Mouse (Mus musculus) testis, postnatal 10 days (tissue): ENCODE measurements at regions not wholly inside any gene's neighbourhood (a gene's known extent, or its start where the extent isn't known, plus 50 kb on each side); places are given as distances from the start of the nearest gene placed in this dataset.

Source experiments
- DNase-seq: peaks from one replicate; pipeline ENCODE4 v3.0.0; 2021; ENCODE audit warnings: low spot score

DNA sequence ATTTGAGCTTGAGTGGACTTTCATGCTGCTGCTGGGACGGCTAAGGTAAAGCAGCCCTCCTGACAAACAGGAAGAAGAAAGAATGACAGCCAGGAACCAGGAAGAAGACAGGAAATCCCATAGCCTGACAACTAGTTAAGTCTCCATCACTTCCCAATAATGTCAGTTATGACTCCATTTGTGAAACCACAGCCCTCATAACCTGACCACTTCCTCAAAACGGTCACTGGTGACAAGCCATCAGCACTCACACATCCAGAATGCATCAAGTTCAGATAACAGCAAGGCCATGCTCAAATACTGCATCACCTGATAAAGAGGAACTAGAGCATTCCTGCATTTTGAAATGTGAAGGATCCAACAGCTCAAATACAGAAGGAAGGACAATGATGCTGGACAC is 288.3 kb downstream of the Zfp706 start:
- no peak for DNase-seq

- DNase-seq, result no peak
These were observed 289.7 kb downstream of the Zfp706 start for GRCm38 (mm10) chr15:36717835-36718234.

DNA sequence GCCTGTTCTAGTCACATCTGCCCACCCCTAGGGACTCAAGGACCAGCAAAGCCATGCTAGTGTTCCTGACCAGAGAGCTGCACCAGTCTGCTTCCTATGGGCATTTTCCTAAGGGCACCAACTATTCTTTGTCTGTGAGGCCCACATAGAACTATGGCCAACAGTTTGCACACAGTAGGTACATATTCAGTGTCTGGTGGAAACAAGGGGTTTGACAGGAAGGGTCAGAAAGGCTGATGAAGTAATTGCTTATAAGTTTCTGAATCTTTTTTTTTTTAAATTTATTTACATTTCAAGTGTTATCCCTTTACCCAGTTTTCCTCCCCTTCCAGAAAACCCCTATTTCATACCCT is 290.9 kb downstream of the Zfp706 start:
- no peak for DNase-seq

- peak; percentile 75 for DNase-seq
These were observed 291.6 kb downstream of the Zfp706 start for GRCm38 (mm10) chr15:36715745-36716685.

- no peak for DNase-seq
These were observed 292.4 kb downstream of the Zfp706 start for GRCm38 (mm10) chr15:36715159-36715558.

DNA sequence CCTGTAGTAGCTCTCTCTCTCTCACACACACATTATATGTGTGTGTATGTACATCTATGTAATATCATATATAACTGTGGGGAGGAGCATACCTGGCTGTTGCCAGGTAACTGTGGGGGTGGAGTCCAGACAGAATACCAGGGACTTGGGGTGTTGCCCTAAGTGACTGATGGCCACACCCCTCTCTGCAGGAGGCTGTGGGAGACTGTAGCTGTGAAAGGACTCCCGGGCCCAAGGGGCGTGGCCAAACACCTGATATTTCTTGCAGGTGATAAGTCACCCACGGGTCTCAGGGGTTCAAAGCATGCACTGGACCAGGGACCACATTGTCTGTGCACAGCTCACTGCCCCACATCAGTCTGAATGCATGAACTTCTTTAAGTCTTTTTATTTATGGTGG is 297.8 kb downstream of the Zfp706 start:
- DNase-seq, result no peak

DNA sequence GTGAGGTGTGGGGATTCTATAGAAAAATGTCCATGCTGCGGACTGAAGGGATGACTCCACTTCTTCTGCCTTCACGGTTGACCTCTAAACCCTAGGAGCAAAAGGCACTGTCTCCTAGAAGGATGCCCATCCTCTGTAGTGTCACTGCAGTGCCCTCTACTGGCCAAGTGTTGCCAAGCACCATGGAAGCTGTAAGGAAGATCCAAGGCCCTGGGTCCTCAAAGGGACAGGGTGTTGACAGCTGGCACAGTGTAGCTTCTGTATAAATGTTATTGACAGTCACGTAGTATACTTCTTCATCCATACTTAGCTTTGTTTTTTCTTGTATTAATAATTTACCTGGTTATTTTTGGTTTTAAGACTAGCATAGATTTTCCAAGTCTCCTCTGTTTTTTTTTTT is 299.1 kb downstream of the Zfp706 start:
- DNase-seq, result peak; percentile 89

DNA sequence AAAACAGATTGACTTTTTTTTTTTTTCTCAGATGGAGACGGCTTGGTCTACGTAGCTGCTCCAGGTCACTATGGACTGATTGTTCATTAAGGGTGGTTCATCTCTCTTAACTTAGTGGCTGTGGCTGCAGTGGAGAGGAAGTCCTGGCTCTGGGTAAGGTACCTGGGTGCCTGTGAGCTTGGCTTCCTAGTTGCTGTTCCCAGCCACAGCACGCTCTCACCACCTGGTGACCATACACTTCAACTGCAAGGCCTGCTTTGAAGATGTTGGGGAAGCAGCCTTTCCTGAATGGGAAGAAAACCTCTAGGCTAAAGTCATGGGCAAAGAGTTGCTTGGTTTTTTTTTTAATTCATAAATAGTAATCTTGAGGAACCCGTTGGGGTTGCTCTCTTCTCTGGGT is 301.6 kb downstream of the Zfp706 start:
- peak; percentile 70 for DNase-seq

- no peak for DNase-seq
These were observed 302.2 kb downstream of the Zfp706 start for GRCm38 (mm10) chr15:36705391-36705790.

- no peak for DNase-seq
These were observed 305.7 kb downstream of the Zfp706 start for GRCm38 (mm10) chr15:36701846-36702245.

DNA sequence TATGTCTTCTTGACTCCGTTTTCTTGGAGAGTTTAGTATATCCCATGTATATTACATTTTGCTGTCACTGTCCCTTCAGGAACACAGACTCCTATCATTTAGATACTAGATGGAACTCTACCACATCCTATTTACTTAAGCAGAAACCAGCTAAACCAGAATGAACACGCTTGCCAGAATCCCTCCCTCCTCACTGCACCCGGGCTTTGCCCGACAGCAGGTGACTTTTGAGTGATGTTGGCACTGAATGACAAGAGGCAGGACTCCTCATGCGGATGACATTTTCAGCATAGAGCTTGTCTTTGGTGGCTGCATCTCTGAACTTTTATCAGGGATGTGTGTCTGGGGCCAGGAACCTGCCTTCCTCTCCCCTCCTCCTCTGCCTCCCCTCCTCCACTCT is 307.4 kb downstream of the Zfp706 start:
- no peak for DNase-seq

GRCm38 (mm10) chr15:36695199-36696129 is 312.1 kb downstream of the Zfp706 start:
- no peak for DNase-seq

DNA sequence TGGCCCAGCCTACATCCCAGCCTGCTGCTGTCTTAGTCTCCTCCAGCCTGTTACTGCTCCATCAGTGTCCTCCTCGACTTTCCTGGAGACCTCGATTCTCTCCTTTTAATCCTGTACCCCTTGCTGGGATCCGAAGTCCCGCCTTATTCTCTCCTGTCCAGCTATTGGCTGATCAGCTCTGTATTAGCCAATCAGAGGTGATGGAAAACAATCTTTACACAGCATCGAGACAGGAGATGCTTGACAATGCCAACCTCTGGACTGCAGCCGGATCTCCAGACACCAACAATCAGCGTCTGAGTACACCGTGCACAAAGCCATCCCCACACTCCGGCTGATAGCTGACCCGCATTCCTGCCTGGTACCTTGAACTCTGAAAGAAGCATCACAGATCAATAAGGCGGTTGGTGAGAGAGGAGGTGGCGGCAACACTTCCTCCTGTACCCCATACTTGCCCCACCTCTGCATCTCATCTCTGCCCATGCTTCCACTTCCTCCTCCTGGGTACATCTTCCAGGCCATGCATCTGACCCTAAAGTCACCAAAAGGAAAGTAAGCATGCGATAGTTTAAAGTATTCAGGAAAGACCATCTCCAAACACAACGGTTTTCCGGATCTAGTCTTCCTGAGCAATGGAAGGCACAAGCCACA is 316.4 kb downstream of the Zfp706 start:
- DNase-seq, result no peak

GRCm38 (mm10) chr15:36689881-36690280 is 317.7 kb downstream of the Zfp706 start:
- no peak for DNase-seq

GRCm38 (mm10) chr15:36689301-36689700 is 318.3 kb downstream of the Zfp706 start:
- no peak for DNase-seq

GRCm38 (mm10) chr15:36688051-36688754 is 319.4 kb downstream of the Zfp706 start:
- DNase-seq, result no peak

DNA sequence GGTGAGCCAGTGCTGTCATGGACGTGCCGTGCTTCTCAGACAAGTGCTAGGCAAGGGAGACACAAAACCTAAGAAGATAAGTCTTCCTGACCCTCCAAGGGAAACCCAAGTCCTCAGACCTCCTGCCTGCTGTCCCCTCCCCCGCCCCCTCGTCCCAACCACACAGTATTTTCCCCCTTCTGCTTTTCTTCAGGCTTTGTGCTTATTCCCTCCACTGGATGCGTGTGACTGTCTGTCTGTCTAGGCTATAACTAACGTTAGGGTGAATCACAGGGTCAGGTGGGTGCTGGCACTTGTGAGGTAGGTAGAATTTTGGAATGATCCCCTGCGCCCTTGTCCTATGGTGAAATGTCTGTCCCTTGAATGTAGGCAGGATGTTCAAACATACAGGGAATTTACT is 322.9 kb downstream of the Zfp706 start:
- no peak for DNase-seq

GRCm38 (mm10) chr15:36682832-36683231 is 324.7 kb downstream of the Zfp706 start:
- DNase-seq, result no peak

DNA sequence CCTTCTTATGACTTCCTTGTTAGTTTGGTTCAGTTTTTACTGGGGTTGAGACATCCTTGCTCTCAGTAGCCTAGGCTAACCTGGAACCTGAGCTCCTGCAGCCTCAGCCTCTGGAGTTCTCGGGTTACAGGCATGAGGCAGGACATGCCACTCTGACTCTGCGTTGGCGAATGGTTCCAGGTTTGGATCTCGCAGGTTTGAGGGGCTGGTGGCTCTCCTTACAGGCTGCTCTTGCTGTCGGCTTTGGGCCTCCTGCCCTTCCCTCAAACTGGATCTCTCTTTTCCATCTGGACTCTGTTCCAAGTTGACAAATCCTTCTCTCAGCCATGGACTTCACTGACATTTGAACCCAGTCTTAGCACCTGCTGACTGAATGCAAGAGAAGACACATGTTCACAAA is 325.4 kb downstream of the Zfp706 start:
- no peak for DNase-seq

GRCm38 (mm10) chr15:36680361-36681140 is 327.0 kb downstream of the Zfp706 start:
- DNase-seq, result no peak

GRCm38 (mm10) chr15:36679577-36679976 is 328.0 kb downstream of the Zfp706 start:
- DNase-seq, result no peak
